Mouse (Mus musculus): ENCODE data around the gene Kcnh5. TPM values are rescaled to one million over a fixed set of nuclear protein-coding genes. Genes with fewer than 3 reads are reported as not detected.

Gene Kcnh5
- polyA plus RNA-seq (2014; fragmentation: Nextera tagmentation; extraction: Ambion mirVana): 0.44 and 0.45 TPM in 2 replicates

GRCm38 (mm10) chr12:75176691-75177645 is at the start of gene Kcnh5:
TSS of gene Kcnh5 (minus strand) at chr12:75177332.
- under 1% methylated on average over 44 of the region's 52 CpGs for WGBS
- peak; percentile 93 for ATAC-seq (ENCODE audit: low FRiP score, low TSS enrichment)
- H3K27me3 ChIP-seq (ENCODE audit: control insufficient read depth, insufficient read depth, low read length): peaks cover 43% of the 10 kb centered on the region
- H3K4me2 ChIP-seq (replicated peaks; ENCODE audit: low read depth, low read length): peak within 1 kb of the TSS; percentile 69
- no peaks in the 10 kb centered on the region for H3K36me3 ChIP-seq (ENCODE audit: control insufficient read depth, insufficient read depth, low read length)
- no peak within 1 kb of the TSS for H3K27ac ChIP-seq (ENCODE audit: low read depth, low read length)
- peak within 1 kb of the TSS; percentile 41 for H3K4me3 ChIP-seq (ENCODE audit: low read length)
- no peak within 1 kb of the TSS; the same call in 1 of the 2 replicates for H3K9ac ChIP-seq (ENCODE audit: low read depth, low read length)
- H3K4me1 ChIP-seq (ENCODE audit: control insufficient read depth, insufficient read depth, low read length): 0 out of 2 replicates have a peak, but pooled peaks cover 4% of the 10 kb centered on the region
- H3K9me3 ChIP-seq (ENCODE audit: control insufficient read depth, low read length): no peaks in the 10 kb centered on the region

- 86% methylated on average over 1 of the region's 1 CpGs for WGBS
- H3K9ac ChIP-seq (ENCODE audit: low read depth, low read length): no peak overlapping the region
- ATAC-seq (ENCODE audit: low FRiP score, low TSS enrichment): no peak
- no peaks in the 10 kb centered on the region for H3K4me1 ChIP-seq (ENCODE audit: control insufficient read depth, insufficient read depth, low read length)
- H3K4me3 ChIP-seq (ENCODE audit: low read length): no peak overlapping the region
- no peaks in the 10 kb centered on the region for H3K36me3 ChIP-seq (ENCODE audit: control insufficient read depth, insufficient read depth, low read length)
- H3K4me2 ChIP-seq (replicated peaks; ENCODE audit: low read depth, low read length): no peak overlapping the region
- H3K27me3 ChIP-seq (ENCODE audit: control insufficient read depth, insufficient read depth, low read length): no peaks in the 10 kb centered on the region
- H3K27ac ChIP-seq (ENCODE audit: low read depth, low read length): no peak overlapping the region
- 0 out of 2 replicates have a peak, but pooled peaks cover 3% of the 10 kb centered on the region for H3K9me3 ChIP-seq (ENCODE audit: control insufficient read depth, low read length)
Observed at GRCm38 (mm10) chr12:75223966-75224365, 46.8 kb upstream of the Kcnh5 start.

GRCm38 (mm10) chr12:75189413-75189812 is 12.3 kb upstream of the Kcnh5 start:
- Histone ChIP-seq H3K27me3 (ENCODE audit: control insufficient read depth, insufficient read depth, low read length) (no peaks in the 10 kb centered on the region), H3K36me3 (ENCODE audit: control insufficient read depth, insufficient read depth, low read length) (no peaks in the 10 kb centered on the region), H3K4me2 (replicated peaks; ENCODE audit: low read depth, low read length) (no peak overlapping the region), H3K4me3 (ENCODE audit: low read length) (no peak overlapping the region), H3K9ac (ENCODE audit: low read depth, low read length) (no peak overlapping the region), H3K27ac (ENCODE audit: low read depth, low read length) (no peak overlapping the region), H3K9me3 (ENCODE audit: control insufficient read depth, low read length) (no peaks in the 10 kb centered on the region), H3K4me1 (ENCODE audit: control insufficient read depth, insufficient read depth, low read length) (no peaks in the 10 kb centered on the region)
- ATAC-seq (ENCODE audit: low FRiP score, low TSS enrichment): no peak
- 83% methylated on average over 2 of the region's 2 CpGs for WGBS

GRCm38 (mm10) chr12:75182646-75183045 is 5.5 kb upstream of the Kcnh5 start:
- H3K27me3 ChIP-seq (ENCODE audit: control insufficient read depth, insufficient read depth, low read length): peaks cover 18% of the 10 kb centered on the region
- H3K9me3 ChIP-seq (ENCODE audit: control insufficient read depth, low read length): no peaks in the 10 kb centered on the region
- H3K4me3 ChIP-seq (ENCODE audit: low read length): no peak overlapping the region
- H3K4me2 ChIP-seq (replicated peaks; ENCODE audit: low read depth, low read length): no peak overlapping the region
- H3K27ac ChIP-seq (ENCODE audit: low read depth, low read length): no peak overlapping the region
- no peaks in the 10 kb centered on the region for H3K36me3 ChIP-seq (ENCODE audit: control insufficient read depth, insufficient read depth, low read length)
- H3K4me1 ChIP-seq (ENCODE audit: control insufficient read depth, insufficient read depth, low read length): no peaks in the 10 kb centered on the region
- WGBS: 74% methylated on average over 7 of the region's 7 CpGs
- no peak overlapping the region for H3K9ac ChIP-seq (ENCODE audit: low read depth, low read length)
- ATAC-seq (ENCODE audit: low FRiP score, low TSS enrichment): no peak

GRCm38 (mm10) chr12:75179491-75179890 is 2.4 kb upstream of the Kcnh5 start:
- H3K9ac ChIP-seq (ENCODE audit: low read depth, low read length): no peak overlapping the region
- peaks cover 43% of the 10 kb centered on the region for H3K27me3 ChIP-seq (ENCODE audit: control insufficient read depth, insufficient read depth, low read length)
- H3K27ac ChIP-seq (ENCODE audit: low read depth, low read length): no peak overlapping the region
- no peak overlapping the region for H3K4me3 ChIP-seq (ENCODE audit: low read length)
- no peak for ATAC-seq (ENCODE audit: low FRiP score, low TSS enrichment)
- H3K36me3 ChIP-seq (ENCODE audit: control insufficient read depth, insufficient read depth, low read length): no peaks in the 10 kb centered on the region
- H3K4me2 ChIP-seq (replicated peaks; ENCODE audit: low read depth, low read length): no peak overlapping the region
- 6% methylated on average over 8 of the region's 8 CpGs for WGBS
- 0 out of 2 replicates have a peak, but pooled peaks cover 4% of the 10 kb centered on the region for H3K4me1 ChIP-seq (ENCODE audit: control insufficient read depth, insufficient read depth, low read length)
- H3K9me3 ChIP-seq (ENCODE audit: control insufficient read depth, low read length): no peaks in the 10 kb centered on the region

- WGBS: 3% methylated on average over 13 of the region's 13 CpGs
- H3K4me2 ChIP-seq (replicated peaks; ENCODE audit: low read depth, low read length): peak overlapping the region; percentile 69
- no peaks in the 10 kb centered on the region for H3K36me3 ChIP-seq (ENCODE audit: control insufficient read depth, insufficient read depth, low read length)
- no peak for ATAC-seq (ENCODE audit: low FRiP score, low TSS enrichment)
- peaks cover 43% of the 10 kb centered on the region for H3K27me3 ChIP-seq (ENCODE audit: control insufficient read depth, insufficient read depth, low read length)
- no peak overlapping the region for H3K27ac ChIP-seq (ENCODE audit: low read depth, low read length)
- no peak overlapping the region for H3K9ac ChIP-seq (ENCODE audit: low read depth, low read length)
- peak overlapping the region; percentile 41 for H3K4me3 ChIP-seq (ENCODE audit: low read length)
- H3K4me1 ChIP-seq (ENCODE audit: control insufficient read depth, insufficient read depth, low read length): 0 out of 2 replicates have a peak, but pooled peaks cover 4% of the 10 kb centered on the region
- H3K9me3 ChIP-seq (ENCODE audit: control insufficient read depth, low read length): no peaks in the 10 kb centered on the region
Observed at GRCm38 (mm10) chr12:75177646-75178030, 506 bp upstream of the Kcnh5 start.

GRCm38 (mm10) chr12:75175931-75176565 is 1.1 kb downstream of the Kcnh5 start:
- Histone ChIP-seq H3K4me3 (ENCODE audit: low read length) (peak overlapping the region; percentile 41), H3K27ac (ENCODE audit: low read depth, low read length) (no peak overlapping the region), H3K36me3 (ENCODE audit: control insufficient read depth, insufficient read depth, low read length) (no peaks in the 10 kb centered on the region), H3K4me2 (replicated peaks; ENCODE audit: low read depth, low read length) (peak overlapping the region; percentile 69), H3K4me1 (ENCODE audit: control insufficient read depth, insufficient read depth, low read length) (0 out of 2 replicates have a peak, but pooled peaks cover 4% of the 10 kb centered on the region), H3K27me3 (ENCODE audit: control insufficient read depth, insufficient read depth, low read length) (peaks cover 43% of the 10 kb centered on the region), H3K9me3 (ENCODE audit: control insufficient read depth, low read length) (no peaks in the 10 kb centered on the region), H3K9ac (ENCODE audit: low read depth, low read length) (no peak overlapping the region; the same call in 1 of the 2 replicates)
- 2% methylated on average over 19 of the region's 19 CpGs for WGBS
- peak; percentile 67 for ATAC-seq (ENCODE audit: low FRiP score, low TSS enrichment)

- H3K4me1 ChIP-seq (ENCODE audit: control insufficient read depth, insufficient read depth, low read length): no peaks in the 10 kb centered on the region
- H3K9ac ChIP-seq (ENCODE audit: low read depth, low read length): no peak overlapping the region
- H3K9me3 ChIP-seq (ENCODE audit: control insufficient read depth, low read length): no peaks in the 10 kb centered on the region
- no peaks in the 10 kb centered on the region for H3K36me3 ChIP-seq (ENCODE audit: control insufficient read depth, insufficient read depth, low read length)
- no peak overlapping the region for H3K4me2 ChIP-seq (replicated peaks; ENCODE audit: low read depth, low read length)
- no peak overlapping the region for H3K4me3 ChIP-seq (ENCODE audit: low read length)
- peaks cover 8% of the 10 kb centered on the region for H3K27me3 ChIP-seq (ENCODE audit: control insufficient read depth, insufficient read depth, low read length)
- WGBS: 33% methylated on average over 2 of the region's 2 CpGs
- ATAC-seq (ENCODE audit: low FRiP score, low TSS enrichment): no peak
- H3K27ac ChIP-seq (ENCODE audit: low read depth, low read length): no peak overlapping the region
Observed at GRCm38 (mm10) chr12:75170970-75171369, 6.2 kb downstream of the Kcnh5 start.

Data from kidney, embryonic 14.5 days (tissue).